Mouse (Mus musculus): ENCODE measurements around the gene Gpi1. TPM values are rescaled to one million over a fixed set of nuclear protein-coding genes. Genes with fewer than 3 reads are reported as not detected.
"Not testable (repeated sequence)": the region's sequence is repeated elsewhere in the genome, so short reads cannot be mapped to it uniquely, and the experiment has no call there.

The Gpi1 gene
- polyA plus RNA-seq, 1 experiment from 2014 or later, result 291 TPM

GRCm38 (mm10) chr7:34196132-34197128 is 33.7 kb downstream of the Gpi1 start, which contains the start of gene Pdcd2l:
Gene Pdcd2l (minus strand): TSS chr7:34196661.
- Histone ChIP-seq H3K27me3 (ENCODE audit: low read depth, poor library complexity, severe bottlenecking) (no peaks in the 10 kb centered on the region), H3K4me1 (peaks cover 5% of the 10 kb centered on the region), H3K36me3 (peaks cover 39% of the 10 kb centered on the region), H3K27ac (peak within 1 kb of the TSS; percentile 90), H3K9me3 (replicated peaks) (no peaks in the 10 kb centered on the region), H3K4me3 (peak within 1 kb of the TSS; percentile 98)
- peak; percentile 98 for DNase-seq (ENCODE audit: low spot score)
- 3% methylated on average over 70 of the region's 70 CpGs for WGBS

DNA sequence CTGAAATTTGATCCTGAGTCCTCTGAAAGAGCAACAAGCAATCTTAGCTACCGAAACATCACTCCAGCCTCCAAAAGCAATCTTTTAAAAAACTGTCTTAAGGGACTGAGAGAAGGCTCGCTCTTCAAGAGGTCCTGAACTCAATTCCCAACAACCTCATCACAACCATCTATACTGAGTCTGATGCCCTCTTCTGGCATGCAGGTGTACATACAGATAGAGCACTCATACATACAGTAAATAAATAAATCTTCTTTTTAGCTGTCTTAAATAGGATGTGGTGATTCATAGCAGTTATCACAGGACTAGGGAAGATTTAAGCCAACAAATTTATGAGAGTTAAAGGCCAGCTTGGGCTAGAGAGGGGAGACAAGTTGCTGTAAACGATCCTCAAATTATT is 34.5 kb downstream of the Gpi1 start:
- H3K36me3 ChIP-seq, result peaks cover 35% of the 10 kb centered on the region
- no peaks in the 10 kb centered on the region for H3K27me3 ChIP-seq (ENCODE audit: low read depth, poor library complexity, severe bottlenecking)
- H3K4me1 ChIP-seq, result peaks cover 5% of the 10 kb centered on the region
- no peaks in the 10 kb centered on the region for H3K9me3 ChIP-seq (replicated peaks)
- WGBS, result 52% methylated on average over 3 of the region's 3 CpGs
- peak overlapping the region; percentile 90 for H3K27ac ChIP-seq
- no peak for DNase-seq (ENCODE audit: low spot score)
- peak overlapping the region; percentile 98 for H3K4me3 ChIP-seq

DNA sequence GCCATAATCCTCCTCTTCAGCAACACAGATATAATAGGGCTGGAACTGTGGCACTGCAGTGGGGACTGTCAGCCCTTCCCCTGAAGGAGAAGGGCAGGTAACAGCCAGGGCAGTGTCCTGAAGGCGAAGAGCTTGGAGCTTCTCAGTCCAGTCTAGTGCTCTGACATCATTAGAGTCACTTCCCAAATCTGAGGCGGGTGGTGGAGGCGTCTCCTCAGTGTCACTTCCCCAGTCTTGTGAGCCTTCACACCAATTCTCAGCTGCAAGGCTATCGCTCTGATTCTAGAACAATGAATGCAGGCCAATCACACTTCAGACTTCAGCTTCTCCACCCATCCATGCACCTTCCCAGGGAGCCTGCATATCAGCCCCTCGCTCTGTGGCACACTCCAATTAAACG is 37.3 kb downstream of the Gpi1 start:
- Histone ChIP-seq H3K27ac (no peak overlapping the region), H3K4me3 (no peak overlapping the region), H3K36me3 (peaks cover 53% of the 10 kb centered on the region), H3K27me3 (ENCODE audit: low read depth, poor library complexity, severe bottlenecking) (no peaks in the 10 kb centered on the region), H3K9me3 (replicated peaks) (no peaks in the 10 kb centered on the region), H3K4me1 (peaks cover 5% of the 10 kb centered on the region)
- no peak for DNase-seq (ENCODE audit: low spot score)
- 92% methylated on average over 6 of the region's 6 CpGs for WGBS

- H3K4me1 ChIP-seq, result no peaks in the 10 kb centered on the region
- WGBS, result 92% methylated on average over 12 of the region's 12 CpGs
- DNase-seq (ENCODE audit: low spot score), result no peak
- H3K27me3 ChIP-seq (ENCODE audit: low read depth, poor library complexity, severe bottlenecking), result no peaks in the 10 kb centered on the region
- H3K36me3 ChIP-seq, result peaks cover 82% of the 10 kb centered on the region
- no peak overlapping the region for H3K27ac ChIP-seq
- no peaks in the 10 kb centered on the region for H3K9me3 ChIP-seq (replicated peaks)
- no peak overlapping the region for H3K4me3 ChIP-seq
These were observed 40.7 kb downstream of the Gpi1 start for GRCm38 (mm10) chr7:34189376-34189989.

GRCm38 (mm10) chr7:34183794-34184193 is 46.3 kb downstream of the Gpi1 start:
- Histone ChIP-seq H3K4me1 (no peaks in the 10 kb centered on the region), H3K36me3 (peaks cover 54% of the 10 kb centered on the region), H3K27me3 (ENCODE audit: low read depth, poor library complexity, severe bottlenecking) (no peaks in the 10 kb centered on the region), H3K9me3 (replicated peaks) (no peaks in the 10 kb centered on the region), H3K4me3 (no peak overlapping the region), H3K27ac (no peak overlapping the region)
- 78% methylated on average over 3 of the region's 3 CpGs for WGBS
- no peak for DNase-seq (ENCODE audit: low spot score)

DNA sequence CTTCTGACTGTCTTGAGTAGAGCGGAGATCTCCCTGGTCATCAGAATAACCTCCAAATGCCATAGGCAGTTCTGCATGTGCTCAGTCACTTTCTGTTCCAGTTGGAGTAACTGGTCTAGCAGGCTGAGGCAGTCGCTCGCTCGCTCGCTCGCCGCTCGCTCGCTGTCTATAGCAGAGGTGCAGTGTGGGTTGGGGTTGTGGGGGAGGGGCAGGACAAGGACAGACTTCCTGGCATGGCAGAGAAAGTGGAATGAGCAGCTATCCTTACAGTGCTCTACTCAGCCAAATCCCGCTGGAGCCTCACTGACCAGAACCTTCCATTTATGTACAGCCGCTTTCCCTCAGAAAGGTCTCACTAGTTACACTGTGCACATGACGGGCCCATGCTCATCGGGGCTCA is 46.8 kb downstream of the Gpi1 start:
- Histone ChIP-seq H3K4me3 (no peak overlapping the region), H3K27ac (no peak overlapping the region), H3K36me3 (peaks cover 49% of the 10 kb centered on the region), H3K4me1 (no peaks in the 10 kb centered on the region), H3K27me3 (ENCODE audit: low read depth, poor library complexity, severe bottlenecking) (no peaks in the 10 kb centered on the region), H3K9me3 (replicated peaks) (no peaks in the 10 kb centered on the region)
- WGBS, result 85% methylated on average over 13 of the region's 13 CpGs
- no peak for DNase-seq (ENCODE audit: low spot score)

DNA sequence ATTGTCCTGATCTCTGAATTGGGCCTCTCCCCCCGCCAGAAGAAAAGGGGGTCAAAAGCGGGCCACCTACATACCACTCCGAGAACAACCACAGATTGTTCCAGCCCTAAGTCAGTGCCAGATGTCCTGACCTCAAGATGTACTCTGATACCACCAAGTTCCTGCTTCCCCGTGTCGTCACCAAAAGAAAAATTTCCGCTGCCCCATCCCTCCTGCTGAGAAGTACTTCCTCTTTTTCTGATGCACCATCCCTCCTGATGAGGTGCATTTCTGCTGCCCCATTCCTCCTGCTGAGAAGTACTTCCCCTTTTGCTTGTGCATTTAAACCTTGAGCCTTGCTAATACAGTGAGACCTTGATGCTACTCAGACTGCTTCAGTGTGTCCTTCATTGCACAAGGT is 53.9 kb downstream of the Gpi1 start:
- H3K27ac ChIP-seq; H3K4me3 ChIP-seq; DNase-seq (ENCODE audit: low spot score); H3K4me1 ChIP-seq; H3K27me3 ChIP-seq (ENCODE audit: low read depth, poor library complexity, severe bottlenecking); H3K9me3 ChIP-seq (replicated peaks); H3K36me3 ChIP-seq: not testable (repeated sequence)
- WGBS, result 86% methylated on average over 6 of the region's 6 CpGs

DNA sequence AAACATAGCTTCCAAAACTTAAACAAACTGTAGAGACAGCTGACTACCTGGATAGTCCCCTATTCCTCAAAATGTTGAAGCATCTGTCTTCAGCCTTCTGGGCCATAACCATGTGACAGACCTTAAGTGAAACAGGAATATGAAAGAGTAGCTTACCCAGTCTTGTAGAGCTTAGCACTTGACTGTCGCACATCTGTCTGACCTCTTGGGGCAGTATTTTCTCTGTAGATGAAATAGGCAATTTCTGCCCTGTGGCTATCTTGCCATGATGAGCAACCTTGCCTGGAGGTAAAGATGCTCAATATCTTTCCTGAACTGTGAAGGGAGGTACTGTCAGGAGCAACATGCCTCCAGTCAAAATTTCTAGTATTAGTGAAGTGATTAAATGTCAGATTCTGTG is 57.9 kb downstream of the Gpi1 start:
- Histone ChIP-seq H3K27me3 (ENCODE audit: low read depth, poor library complexity, severe bottlenecking) (no peaks in the 10 kb centered on the region), H3K4me1 (0 out of 2 replicates have a peak, but pooled peaks cover 5% of the 10 kb centered on the region)

DNA sequence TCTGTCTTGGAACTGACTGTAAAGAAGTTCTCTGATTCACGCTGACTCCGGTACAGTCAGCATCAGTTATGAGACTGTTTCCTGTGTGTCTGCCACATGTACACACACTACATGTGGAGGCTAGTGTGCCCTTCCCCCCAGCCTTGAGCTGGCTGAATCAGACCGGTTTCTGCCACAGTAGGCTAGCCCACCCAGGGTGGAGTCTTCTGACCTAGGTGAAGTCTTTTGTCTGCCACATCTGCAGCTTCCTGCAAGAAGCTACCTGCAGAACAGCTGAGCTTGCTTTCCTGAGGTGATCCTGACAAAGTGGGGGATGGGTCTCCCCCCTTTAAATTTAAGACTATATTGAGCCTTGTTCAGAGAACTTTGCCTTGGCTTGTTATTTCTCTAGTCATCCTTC is 60.7 kb downstream of the Gpi1 start, which contains the start of gene Uba2:
TSS of gene Uba2 (minus strand) at position 146 of the 400 bp plus-strand sequence.
- 84% methylated on average over 3 of the region's 3 CpGs for WGBS
- peak within 1 kb of the TSS; percentile 95 for H3K27ac ChIP-seq
- H3K9me3 ChIP-seq (replicated peaks), result no peaks in the 10 kb centered on the region
- peaks cover 11% of the 10 kb centered on the region; the same call in 1 of the 2 replicates for H3K4me1 ChIP-seq
- H3K36me3 ChIP-seq, result peaks cover 21% of the 10 kb centered on the region
- H3K4me3 ChIP-seq, result peak within 1 kb of the TSS; percentile 70
- no peak for DNase-seq (ENCODE audit: low spot score)
- H3K27me3 ChIP-seq (ENCODE audit: low read depth, poor library complexity, severe bottlenecking), result no peaks in the 10 kb centered on the region

More for the DNA sequence above, 57.9 kb downstream of the Gpi1 start:
- Histone ChIP-seq H3K36me3 (no peaks in the 10 kb centered on the region), H3K4me3 (no peak overlapping the region), H3K27ac (no peak overlapping the region), H3K9me3 (replicated peaks) (no peaks in the 10 kb centered on the region)
- WGBS, result 80% methylated on average over 1 of the region's 1 CpGs
- no peak for DNase-seq (ENCODE audit: low spot score)

DNA sequence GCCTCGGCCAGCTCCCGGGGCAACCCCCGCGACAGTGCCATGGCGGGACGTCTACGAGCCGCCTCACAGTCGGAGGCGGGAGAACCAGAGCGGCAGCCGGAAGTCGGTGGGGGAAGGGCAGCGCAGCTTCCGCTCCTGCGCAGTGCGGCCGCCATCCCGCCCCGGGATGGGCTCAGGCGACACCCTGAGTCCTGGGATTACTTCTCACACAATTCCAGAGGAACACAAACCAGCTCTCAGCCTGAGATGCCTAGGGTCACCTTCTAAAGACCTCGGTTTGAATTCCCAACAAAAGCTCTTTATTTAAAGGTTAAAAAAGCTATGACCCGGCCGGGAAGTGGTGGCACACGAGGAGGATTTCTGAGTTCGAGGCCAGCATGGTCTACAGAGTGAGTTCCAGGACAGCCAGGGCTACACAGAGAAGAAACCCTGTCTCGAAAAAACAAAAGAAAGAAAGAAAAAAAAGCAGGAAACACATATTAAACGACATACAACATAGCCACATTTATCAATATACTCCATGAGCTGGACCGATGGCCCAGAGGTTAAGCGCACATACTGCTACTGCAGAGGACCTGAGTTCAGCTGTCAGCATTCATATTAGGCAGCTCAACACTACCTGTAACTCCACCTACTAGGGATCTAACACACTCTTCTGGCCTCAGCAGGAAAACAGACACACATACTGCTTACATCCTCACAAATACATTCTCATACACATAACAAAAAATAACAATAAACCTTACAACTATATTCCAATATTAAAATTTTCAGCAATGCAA is 61.5 kb downstream of the Gpi1 start:
- DNase-seq (ENCODE audit: low spot score), result peak; percentile 98
- H3K27ac ChIP-seq, result peak overlapping the region; percentile 95
- peaks cover 11% of the 10 kb centered on the region; the same call in 1 of the 2 replicates for H3K4me1 ChIP-seq
- H3K36me3 ChIP-seq, result peaks cover 28% of the 10 kb centered on the region
- no peaks in the 10 kb centered on the region for H3K9me3 ChIP-seq (replicated peaks)
- H3K4me3 ChIP-seq, result peak overlapping the region; percentile 70
- 11% methylated on average over 30 of the region's 30 CpGs for WGBS
- no peaks in the 10 kb centered on the region for H3K27me3 ChIP-seq (ENCODE audit: low read depth, poor library complexity, severe bottlenecking)

DNA sequence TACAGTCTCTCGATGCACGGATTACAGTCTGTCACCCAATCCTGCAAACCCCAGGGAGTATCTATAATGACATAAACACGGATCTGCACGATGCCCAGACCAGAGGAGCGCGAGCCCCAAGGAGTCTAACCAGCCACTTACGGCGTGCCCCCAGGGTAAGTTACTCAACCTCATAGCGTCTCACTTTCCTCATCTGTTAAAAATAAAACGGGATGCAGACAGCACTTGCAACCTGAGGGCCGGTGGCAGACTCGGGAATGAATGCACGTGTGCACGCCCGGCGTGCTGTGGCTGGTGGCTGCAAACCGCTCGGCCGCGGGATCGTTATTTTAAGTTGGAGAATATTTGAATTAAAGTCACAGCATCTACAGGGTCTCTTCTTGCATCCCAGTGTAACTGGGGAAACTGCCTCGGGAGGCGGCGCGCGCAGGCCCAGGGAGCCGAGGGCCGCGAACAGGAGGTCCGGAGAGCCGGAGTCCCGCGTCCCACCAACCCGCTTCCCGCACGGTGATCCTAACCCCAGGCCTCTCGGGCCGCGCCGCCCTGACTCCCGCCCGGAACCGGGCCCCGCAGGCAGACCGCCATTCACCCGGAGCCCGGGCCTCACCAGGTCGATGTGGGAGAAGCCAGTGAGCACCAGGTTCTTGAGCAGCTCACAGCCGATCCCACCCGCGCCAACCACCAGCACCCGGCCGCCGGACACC is 62.2 kb downstream of the Gpi1 start:
- Histone ChIP-seq H3K27me3 (ENCODE audit: low read depth, poor library complexity, severe bottlenecking) (no peaks in the 10 kb centered on the region), H3K9me3 (replicated peaks) (no peaks in the 10 kb centered on the region), H3K36me3 (peaks cover 35% of the 10 kb centered on the region), H3K4me3 (peak overlapping the region; percentile 70), H3K4me1 (peaks cover 11% of the 10 kb centered on the region; the same call in 1 of the 2 replicates), H3K27ac (peak overlapping the region; percentile 95)
- peak; percentile 64 for DNase-seq (ENCODE audit: low spot score)
- under 1% methylated on average over 54 of the region's 54 CpGs for WGBS

DNA sequence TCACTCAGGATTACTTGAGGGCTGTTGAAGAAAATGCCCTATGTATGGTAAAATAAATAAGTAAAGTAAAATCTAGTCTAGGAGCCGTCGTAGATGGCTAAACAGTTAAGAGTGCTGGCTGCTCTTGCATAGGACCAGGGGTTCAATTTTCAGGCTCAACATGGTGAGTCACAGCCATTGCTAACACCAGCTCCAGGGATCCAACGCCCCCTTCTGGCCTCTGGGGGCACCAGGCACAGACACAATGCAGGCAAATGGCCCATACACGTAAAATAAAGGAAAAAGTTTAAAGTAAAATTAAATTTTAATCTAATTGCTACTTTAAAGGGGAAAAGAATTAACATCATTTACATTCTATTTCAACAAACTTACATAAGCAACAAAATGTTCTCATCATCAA is 63.3 kb downstream of the Gpi1 start:
- peaks cover 46% of the 10 kb centered on the region for H3K36me3 ChIP-seq
- peak overlapping the region; percentile 70 for H3K4me3 ChIP-seq
- H3K27me3 ChIP-seq (ENCODE audit: low read depth, poor library complexity, severe bottlenecking), result no peaks in the 10 kb centered on the region
- 59% methylated on average over 4 of the region's 4 CpGs for WGBS
- H3K27ac ChIP-seq, result no peak overlapping the region
- peaks cover 11% of the 10 kb centered on the region; the same call in 1 of the 2 replicates for H3K4me1 ChIP-seq
- H3K9me3 ChIP-seq (replicated peaks), result no peaks in the 10 kb centered on the region
- peak; percentile 46 for DNase-seq (ENCODE audit: low spot score)

All from limb, embryonic 10.5 days (tissue).